Mouse (Mus musculus) frontal cortex, postnatal 25 days (tissue): ENCODE data around the gene Fbxw10.

Source experiments
- DNase-seq, 2 experiments: peaks; one replicate each; pipeline ENCODE4 v3.0.0; 2022; ENCODE audit warnings: low spot score in 2 of 2

Gene Fbxw10

GRCm38 (mm10) chr11:62909720-62910306 lies 62.9 kb downstream of the Fbxw10 start:
- no peak for DNase-seq

GRCm38 (mm10) chr11:62911362-62911761 lies 64.5 kb downstream of the Fbxw10 start:
- no peak for DNase-seq

GRCm38 (mm10) chr11:62913141-62913540 lies 66.3 kb downstream of the Fbxw10 start:
- DNase-seq, result no peak

GRCm38 (mm10) chr11:62914532-62914931 lies 67.7 kb downstream of the Fbxw10 start:
- no peak for DNase-seq

- no peak for DNase-seq
Measured at GRCm38 (mm10) chr11:62915486-62915885, 68.6 kb downstream of the Fbxw10 start.

- DNase-seq, result no peak
Measured at GRCm38 (mm10) chr11:62916765-62917164, 69.9 kb downstream of the Fbxw10 start.

- DNase-seq, result no peak
Measured at GRCm38 (mm10) chr11:62919946-62920742, 73.3 kb downstream of the Fbxw10 start.

GRCm38 (mm10) chr11:62920743-62921050 lies 73.8 kb downstream of the Fbxw10 start:
- DNase-seq, result no peak

- peak; percentile 91 to 93 for DNase-seq
Measured at GRCm38 (mm10) chr11:62921052-62921977, 74.4 kb downstream of the Fbxw10 start.

- no peak for DNase-seq
Measured at GRCm38 (mm10) chr11:62924091-62924761, 77.4 kb downstream of the Fbxw10 start.
